Mouse (Mus musculus): ENCODE data around the gene Rasal2. TPM values are rescaled to one million over a fixed set of nuclear protein-coding genes. Genes with fewer than 3 reads are reported as not detected.

Rasal2 gene
- polyA plus RNA-seq, 1 experiment from 2014 or later = 46.7 TPM

DNA sequence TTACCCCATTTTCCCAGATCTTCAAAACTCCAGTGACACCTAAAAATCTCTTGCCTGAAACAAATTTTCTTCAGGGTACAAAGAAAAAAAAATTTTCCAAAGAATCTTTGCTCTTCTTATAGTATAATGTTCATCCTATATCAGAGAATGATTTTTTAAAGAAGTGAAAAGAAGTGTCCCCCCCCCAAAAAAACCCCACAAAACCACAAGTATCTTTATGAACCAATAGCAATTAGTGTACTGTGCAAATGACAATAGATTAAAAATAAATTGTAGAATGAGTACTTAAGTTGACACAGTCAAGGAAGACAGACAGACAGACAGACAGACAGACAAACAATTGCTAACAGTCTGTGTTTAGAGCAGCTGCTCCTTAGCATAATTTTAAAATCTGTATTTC, 84.3 kb downstream of the Rasal2 start:
- Histone ChIP-seq H3K4me1 (ENCODE audit: control insufficient read depth, insufficient read depth, low read length) (no peaks in the 10 kb centered on the region), H3K9ac (ENCODE audit: low read depth, low read length) (no peak overlapping the region), H3K4me2 (ENCODE audit: low read length) (no peak overlapping the region), H3K27ac (ENCODE audit: low read length) (no peak overlapping the region), H3K36me3 (ENCODE audit: control insufficient read depth, insufficient read depth, low read length) (no peaks in the 10 kb centered on the region), H3K27me3 (ENCODE audit: control insufficient read depth, insufficient read depth, low read depth, low read length) (no peaks in the 10 kb centered on the region), H3K4me3 (ENCODE audit: low read depth, low read length) (no peak overlapping the region), H3K9me3 (replicated peaks; ENCODE audit: control insufficient read depth, low read length, poor library complexity, severe bottlenecking) (no peaks in the 10 kb centered on the region)
- no peak for ATAC-seq

DNA sequence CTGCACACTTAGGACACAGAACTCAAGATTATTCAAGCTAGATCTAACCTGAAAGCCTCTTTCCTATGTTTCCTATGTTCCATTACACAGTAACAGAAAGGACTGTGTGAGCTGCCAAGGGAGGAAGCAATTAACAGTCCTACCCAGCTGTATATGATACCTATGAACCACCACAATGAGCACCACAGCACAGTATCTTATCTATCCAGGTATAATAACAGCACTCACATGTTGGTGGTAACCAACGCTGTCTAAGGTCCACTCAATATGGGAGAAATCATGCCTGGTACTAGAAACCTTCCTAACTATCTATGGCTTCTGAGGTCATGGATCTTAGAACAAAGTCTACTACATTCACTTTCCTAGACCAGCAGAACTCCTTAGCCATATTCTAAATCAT, 89.3 kb downstream of the Rasal2 start:
- no peak overlapping the region for H3K4me3 ChIP-seq (ENCODE audit: low read depth, low read length)
- no peaks in the 10 kb centered on the region for H3K4me1 ChIP-seq (ENCODE audit: control insufficient read depth, insufficient read depth, low read length)
- 100% methylated on average over 1 of the region's 1 CpGs for WGBS
- no peaks in the 10 kb centered on the region for H3K9me3 ChIP-seq (replicated peaks; ENCODE audit: control insufficient read depth, low read length, poor library complexity, severe bottlenecking)
- no peak for ATAC-seq
- H3K9ac ChIP-seq (ENCODE audit: low read depth, low read length) = no peak overlapping the region
- H3K36me3 ChIP-seq (ENCODE audit: control insufficient read depth, insufficient read depth, low read length) = no peaks in the 10 kb centered on the region
- no peak overlapping the region for H3K27ac ChIP-seq (ENCODE audit: low read length)
- no peaks in the 10 kb centered on the region for H3K27me3 ChIP-seq (ENCODE audit: control insufficient read depth, insufficient read depth, low read depth, low read length)
- no peak overlapping the region for H3K4me2 ChIP-seq (ENCODE audit: low read length)

GRCm38 (mm10) chr1:157318896-157319295, 93.5 kb downstream of the Rasal2 start:
- Histone ChIP-seq H3K4me3 (ENCODE audit: low read depth, low read length) (no peak overlapping the region), H3K4me2 (ENCODE audit: low read length) (no peak overlapping the region), H3K4me1 (ENCODE audit: control insufficient read depth, insufficient read depth, low read length) (no peaks in the 10 kb centered on the region), H3K36me3 (ENCODE audit: control insufficient read depth, insufficient read depth, low read length) (no peaks in the 10 kb centered on the region), H3K27me3 (ENCODE audit: control insufficient read depth, insufficient read depth, low read depth, low read length) (no peaks in the 10 kb centered on the region), H3K9ac (ENCODE audit: low read depth, low read length) (no peak overlapping the region), H3K9me3 (replicated peaks; ENCODE audit: control insufficient read depth, low read length, poor library complexity, severe bottlenecking) (no peaks in the 10 kb centered on the region), H3K27ac (ENCODE audit: low read length) (no peak overlapping the region)
- no peak for ATAC-seq
- WGBS = 95% methylated on average over 4 of the region's 4 CpGs

GRCm38 (mm10) chr1:157301266-157301665, 111.1 kb downstream of the Rasal2 start:
- Histone ChIP-seq H3K4me1 (ENCODE audit: control insufficient read depth, insufficient read depth, low read length) (no peaks in the 10 kb centered on the region), H3K4me3 (ENCODE audit: low read depth, low read length) (no peak overlapping the region), H3K27me3 (ENCODE audit: control insufficient read depth, insufficient read depth, low read depth, low read length) (no peaks in the 10 kb centered on the region), H3K9ac (ENCODE audit: low read depth, low read length) (no peak overlapping the region), H3K4me2 (ENCODE audit: low read length) (no peak overlapping the region), H3K27ac (ENCODE audit: low read length) (no peak overlapping the region), H3K36me3 (ENCODE audit: control insufficient read depth, insufficient read depth, low read length) (no peaks in the 10 kb centered on the region), H3K9me3 (replicated peaks; ENCODE audit: control insufficient read depth, low read length, poor library complexity, severe bottlenecking) (no peaks in the 10 kb centered on the region)
- ATAC-seq = no peak
- 91% methylated on average over 1 of the region's 1 CpGs for WGBS

DNA sequence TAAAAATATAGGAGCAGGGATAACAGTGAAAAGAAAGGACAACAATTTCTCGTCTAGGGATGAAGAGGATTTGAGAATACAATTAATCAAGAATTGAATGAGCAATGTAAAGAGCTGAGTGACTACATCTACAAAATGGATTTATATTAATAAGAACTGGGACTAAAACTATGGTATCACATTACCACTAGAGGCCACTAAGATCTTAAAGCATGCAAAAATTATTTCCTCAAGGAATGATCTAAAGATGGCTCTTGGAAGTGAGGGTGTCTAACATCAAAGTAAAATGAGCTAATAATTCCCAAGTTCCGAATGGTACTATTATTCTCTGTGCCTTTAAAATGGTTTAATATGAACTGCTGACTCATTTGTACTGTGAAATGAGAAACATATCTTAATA, 112.8 kb downstream of the Rasal2 start:
- no peak overlapping the region for H3K27ac ChIP-seq (ENCODE audit: low read length)
- 79% methylated on average over 2 of the region's 2 CpGs for WGBS
- no peak overlapping the region for H3K4me2 ChIP-seq (ENCODE audit: low read length)
- no peaks in the 10 kb centered on the region for H3K36me3 ChIP-seq (ENCODE audit: control insufficient read depth, insufficient read depth, low read length)
- H3K4me3 ChIP-seq (ENCODE audit: low read depth, low read length) = no peak overlapping the region
- no peaks in the 10 kb centered on the region for H3K9me3 ChIP-seq (replicated peaks; ENCODE audit: control insufficient read depth, low read length, poor library complexity, severe bottlenecking)
- no peaks in the 10 kb centered on the region for H3K27me3 ChIP-seq (ENCODE audit: control insufficient read depth, insufficient read depth, low read depth, low read length)
- no peak for ATAC-seq
- no peak overlapping the region for H3K9ac ChIP-seq (ENCODE audit: low read depth, low read length)
- no peaks in the 10 kb centered on the region for H3K4me1 ChIP-seq (ENCODE audit: control insufficient read depth, insufficient read depth, low read length)

- 88% methylated on average over 2 of the region's 2 CpGs for WGBS
Measured at GRCm38 (mm10) chr1:157298990-157299389, 113.4 kb downstream of the Rasal2 start.

DNA sequence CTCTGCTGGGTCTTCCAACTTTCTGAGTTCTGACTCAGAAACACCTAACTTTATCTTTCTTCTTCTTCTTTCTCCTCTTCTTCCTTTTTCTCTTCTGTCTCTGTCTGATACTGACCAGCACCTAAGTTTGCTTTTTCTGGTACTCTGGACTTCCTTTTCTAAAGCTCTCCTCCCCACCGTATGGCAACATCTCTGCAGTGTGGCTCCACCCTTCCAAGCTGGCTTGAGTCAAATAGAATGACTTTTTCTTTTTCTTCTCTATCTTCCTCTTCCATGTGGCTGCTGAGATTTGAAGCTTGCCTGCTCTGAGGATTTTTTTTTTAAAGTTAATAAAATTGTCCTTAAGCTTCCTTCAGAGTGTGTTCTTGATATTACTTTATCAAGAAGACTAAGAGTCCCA, 115.3 kb downstream of the Rasal2 start:
- Histone ChIP-seq H3K27me3 (ENCODE audit: control insufficient read depth, insufficient read depth, low read depth, low read length) (no peaks in the 10 kb centered on the region), H3K36me3 (ENCODE audit: control insufficient read depth, insufficient read depth, low read length) (no peaks in the 10 kb centered on the region), H3K27ac (ENCODE audit: low read length) (no peak overlapping the region), H3K4me3 (ENCODE audit: low read depth, low read length) (no peak overlapping the region), H3K4me2 (ENCODE audit: low read length) (no peak overlapping the region), H3K9me3 (replicated peaks; ENCODE audit: control insufficient read depth, low read length, poor library complexity, severe bottlenecking) (no peaks in the 10 kb centered on the region), H3K9ac (ENCODE audit: low read depth, low read length) (no peak overlapping the region), H3K4me1 (ENCODE audit: control insufficient read depth, insufficient read depth, low read length) (no peaks in the 10 kb centered on the region)
- no peak for ATAC-seq
- WGBS = 91% methylated on average over 1 of the region's 1 CpGs

More at GRCm38 (mm10) chr1:157298990-157299389, 113.4 kb downstream of the Rasal2 start:
- Histone ChIP-seq H3K9me3 (replicated peaks; ENCODE audit: control insufficient read depth, low read length, poor library complexity, severe bottlenecking) (no peaks in the 10 kb centered on the region), H3K9ac (ENCODE audit: low read depth, low read length) (no peak overlapping the region), H3K27me3 (ENCODE audit: control insufficient read depth, insufficient read depth, low read depth, low read length) (no peaks in the 10 kb centered on the region), H3K4me2 (ENCODE audit: low read length) (no peak overlapping the region), H3K4me1 (ENCODE audit: control insufficient read depth, insufficient read depth, low read length) (no peaks in the 10 kb centered on the region), H3K27ac (ENCODE audit: low read length) (no peak overlapping the region), H3K36me3 (ENCODE audit: control insufficient read depth, insufficient read depth, low read length) (no peaks in the 10 kb centered on the region), H3K4me3 (ENCODE audit: low read depth, low read length) (no peak overlapping the region)
- no peak for ATAC-seq

GRCm38 (mm10) chr1:157295868-157296267, 116.5 kb downstream of the Rasal2 start:
- H3K27ac ChIP-seq (ENCODE audit: low read length) = no peak overlapping the region
- WGBS = 91% methylated on average over 3 of the region's 3 CpGs
- H3K9me3 ChIP-seq (replicated peaks; ENCODE audit: control insufficient read depth, low read length, poor library complexity, severe bottlenecking) = no peaks in the 10 kb centered on the region
- H3K9ac ChIP-seq (ENCODE audit: low read depth, low read length) = no peak overlapping the region
- no peaks in the 10 kb centered on the region for H3K27me3 ChIP-seq (ENCODE audit: control insufficient read depth, insufficient read depth, low read depth, low read length)
- H3K4me2 ChIP-seq (ENCODE audit: low read length) = no peak overlapping the region
- no peak overlapping the region for H3K4me3 ChIP-seq (ENCODE audit: low read depth, low read length)
- H3K36me3 ChIP-seq (ENCODE audit: control insufficient read depth, insufficient read depth, low read length) = no peaks in the 10 kb centered on the region
- no peak for ATAC-seq
- H3K4me1 ChIP-seq (ENCODE audit: control insufficient read depth, insufficient read depth, low read length) = no peaks in the 10 kb centered on the region

- H3K4me1 ChIP-seq (ENCODE audit: control insufficient read depth, insufficient read depth, low read length) = no peaks in the 10 kb centered on the region
- no peaks in the 10 kb centered on the region for H3K27me3 ChIP-seq (ENCODE audit: control insufficient read depth, insufficient read depth, low read depth, low read length)
- H3K9ac ChIP-seq (ENCODE audit: low read depth, low read length) = no peak overlapping the region
- no peaks in the 10 kb centered on the region for H3K36me3 ChIP-seq (ENCODE audit: control insufficient read depth, insufficient read depth, low read length)
- no peak overlapping the region for H3K4me3 ChIP-seq (ENCODE audit: low read depth, low read length)
- no peak overlapping the region for H3K27ac ChIP-seq (ENCODE audit: low read length)
- H3K4me2 ChIP-seq (ENCODE audit: low read length) = no peak overlapping the region
- WGBS = 81% methylated on average over 2 of the region's 2 CpGs
- no peak for ATAC-seq
- H3K9me3 ChIP-seq (replicated peaks; ENCODE audit: control insufficient read depth, low read length, poor library complexity, severe bottlenecking) = no peaks in the 10 kb centered on the region
Measured at GRCm38 (mm10) chr1:157290173-157290572, 122.2 kb downstream of the Rasal2 start.

- no peaks in the 10 kb centered on the region for H3K27me3 ChIP-seq (ENCODE audit: control insufficient read depth, insufficient read depth, low read depth, low read length)
- no peak overlapping the region for H3K4me2 ChIP-seq (ENCODE audit: low read length)
- no peak for ATAC-seq
- no peaks in the 10 kb centered on the region for H3K4me1 ChIP-seq (ENCODE audit: control insufficient read depth, insufficient read depth, low read length)
- no peaks in the 10 kb centered on the region for H3K36me3 ChIP-seq (ENCODE audit: control insufficient read depth, insufficient read depth, low read length)
- 91% methylated on average over 2 of the region's 2 CpGs for WGBS
- H3K4me3 ChIP-seq (ENCODE audit: low read depth, low read length) = no peak overlapping the region
- no peaks in the 10 kb centered on the region for H3K9me3 ChIP-seq (replicated peaks; ENCODE audit: control insufficient read depth, low read length, poor library complexity, severe bottlenecking)
- no peak overlapping the region for H3K9ac ChIP-seq (ENCODE audit: low read depth, low read length)
- H3K27ac ChIP-seq (ENCODE audit: low read length) = no peak overlapping the region
Measured at GRCm38 (mm10) chr1:157289251-157289650, 123.1 kb downstream of the Rasal2 start.

All from midbrain, embryonic 16.5 days (tissue).